Mouse (Mus musculus): ENCODE results near the gene Kncn.

The Kncn gene

DNA sequence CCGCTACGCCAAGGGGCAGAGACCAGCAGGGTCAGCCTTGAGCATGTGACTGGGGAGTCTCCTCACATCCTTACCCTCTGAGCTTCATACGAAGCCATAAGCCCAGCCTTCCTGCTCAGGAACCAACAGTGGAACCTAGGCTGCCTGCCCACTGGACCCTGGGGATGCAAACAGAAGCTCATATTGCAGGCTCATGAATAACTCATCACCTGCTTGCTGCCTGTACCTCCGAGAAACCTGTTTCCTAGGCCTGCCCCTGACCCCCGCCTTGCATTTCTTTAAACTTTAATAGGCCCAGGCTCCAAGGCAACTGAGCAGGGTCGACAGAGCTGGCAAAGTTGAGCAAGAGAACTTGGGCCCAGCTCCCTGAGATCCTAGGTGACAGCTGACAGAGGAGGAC, at the start of gene Kncn:
Gene Kncn, plus strand, starts transcription at position 379 of the 400 bp plus-strand sequence.
- no peak for DNase-seq (ENCODE audit: low spot score in 2 of 2)

DNA sequence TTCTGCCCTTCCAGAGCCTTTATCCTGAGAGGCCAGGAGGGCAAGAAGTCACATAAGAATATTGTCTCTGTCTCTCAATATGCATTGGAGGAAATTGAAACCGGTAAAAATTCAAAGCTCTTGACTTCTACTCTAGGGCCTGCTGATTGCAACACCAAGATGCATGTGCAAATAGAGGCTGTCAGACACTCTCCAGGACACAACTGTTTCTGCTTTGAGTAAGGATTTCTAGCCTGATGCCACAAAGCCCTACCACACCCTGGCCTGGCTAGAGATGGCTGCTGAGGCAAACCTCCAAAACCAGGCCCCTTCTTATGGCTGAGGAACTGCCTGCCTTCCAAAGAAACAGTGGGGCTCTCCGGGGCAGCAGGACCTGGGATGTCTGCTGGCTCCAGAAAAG, 48.6 kb upstream of the Kncn start:
- DNase-seq (ENCODE audit: low spot score in 2 of 2): no peak

DNA sequence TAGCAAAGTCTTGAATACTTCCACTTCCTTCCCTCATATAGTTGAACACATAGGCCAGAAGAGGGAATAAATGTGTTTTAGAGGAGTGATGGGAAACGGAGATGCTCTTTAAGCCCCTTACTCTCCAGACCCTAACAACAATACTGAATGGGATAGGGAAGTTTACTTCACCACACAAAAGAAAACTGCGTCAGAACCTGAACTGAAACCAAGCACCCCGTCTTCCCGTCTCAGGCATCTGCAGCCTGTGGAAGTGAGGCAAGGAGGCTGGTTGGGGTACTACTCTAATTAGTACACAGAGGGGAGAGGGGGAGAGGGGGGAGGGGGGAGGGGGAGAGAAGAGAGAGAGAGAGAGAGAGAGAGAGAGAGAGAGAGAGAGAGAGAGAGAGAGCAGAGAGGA, 46.0 kb upstream of the Kncn start:
- DNase-seq (ENCODE audit: low spot score in 2 of 2): no peak

DNA sequence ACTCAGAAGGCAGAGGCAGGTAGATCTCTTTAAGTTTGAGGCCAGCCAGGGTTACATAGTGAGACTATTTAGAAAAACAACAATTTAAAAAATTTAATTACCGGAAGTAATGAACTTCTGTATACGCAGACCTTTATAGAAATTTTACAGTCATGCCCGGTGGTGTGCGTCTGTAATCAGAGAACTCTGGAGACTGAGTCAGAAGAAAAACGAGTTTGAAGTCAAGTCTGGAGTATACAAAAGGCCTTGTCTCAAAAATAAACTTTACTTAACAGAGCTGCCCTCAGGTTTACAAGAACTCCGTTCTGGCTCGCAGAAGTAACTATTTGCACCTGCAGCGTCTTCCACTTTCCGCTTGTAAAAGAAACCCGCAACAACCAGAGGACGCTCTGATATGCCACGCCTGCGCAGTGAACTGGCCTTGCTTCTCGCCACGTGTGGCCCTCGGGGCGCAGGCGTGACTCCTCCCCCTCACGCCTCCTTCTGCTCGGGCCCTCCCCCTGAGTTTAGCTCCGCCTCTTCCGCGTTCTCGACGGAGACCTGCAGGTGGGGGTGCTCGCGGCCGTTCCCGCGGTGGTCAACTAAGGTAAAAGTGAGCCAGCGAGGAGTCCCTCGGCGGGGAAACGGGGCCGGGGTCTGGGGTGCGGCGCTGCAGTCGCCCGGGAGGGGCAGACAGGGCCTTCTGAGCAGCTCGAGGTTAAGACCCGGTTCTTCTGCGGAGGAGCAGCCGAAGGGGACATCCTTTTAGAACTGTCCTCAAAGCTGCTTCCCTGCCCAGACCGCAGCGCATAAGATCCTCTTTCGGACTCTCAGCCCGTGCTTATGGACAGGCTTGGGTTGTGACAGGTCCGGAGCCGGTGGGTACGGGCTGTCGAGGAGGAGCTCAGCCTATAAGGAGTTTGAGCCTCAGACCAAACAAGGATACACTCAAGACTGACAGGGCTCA, 45.2 kb upstream of the Kncn start, which contains the start of gene Mknk1:
Gene Mknk1, plus strand, starts transcription at position 503 of the 946 bp plus-strand sequence.
- DNase-seq (ENCODE audit: low spot score in 2 of 2): peak; percentile 86 to 90

DNA sequence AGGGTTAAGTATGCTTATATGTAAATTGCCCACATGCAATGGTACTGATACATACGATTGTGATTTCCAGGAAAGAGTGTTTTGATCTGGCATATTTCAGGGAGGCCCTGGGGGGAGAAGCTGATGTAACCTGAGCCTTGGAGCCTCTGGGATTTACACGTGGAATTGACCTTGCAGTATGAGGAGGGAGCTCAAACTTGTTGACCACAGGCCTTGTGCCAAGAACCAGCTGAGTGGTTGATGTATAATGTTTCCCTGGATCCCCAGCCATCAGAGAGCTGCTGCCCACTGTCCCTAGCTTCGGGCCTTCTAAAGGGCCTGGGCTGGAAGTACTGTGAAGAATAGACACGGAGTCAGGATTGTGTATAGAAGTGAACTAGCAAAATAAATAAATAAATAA, 44.2 kb upstream of the Kncn start:
- no peak for DNase-seq (ENCODE audit: low spot score in 2 of 2)

DNA sequence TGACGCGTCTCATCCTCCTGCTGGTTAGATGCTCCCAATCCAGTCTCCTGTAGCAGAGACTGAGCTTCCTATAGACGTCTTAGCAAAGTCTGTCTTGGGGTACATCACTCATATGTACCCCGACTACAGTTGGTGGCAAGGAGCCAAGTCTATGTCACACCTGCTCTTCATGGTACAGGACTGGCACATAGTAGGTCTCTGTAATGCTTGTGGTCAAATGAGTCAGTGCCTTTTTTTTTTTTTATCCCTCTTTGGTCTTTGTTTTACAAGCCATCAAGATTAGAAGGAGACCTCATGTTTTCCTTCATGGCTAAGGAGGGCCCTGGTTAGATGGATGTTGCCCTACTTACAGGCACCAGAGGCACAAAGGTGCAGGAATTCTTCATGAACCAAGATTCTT, 43.4 kb upstream of the Kncn start:
- no peak for DNase-seq (ENCODE audit: low spot score in 2 of 2)

DNA sequence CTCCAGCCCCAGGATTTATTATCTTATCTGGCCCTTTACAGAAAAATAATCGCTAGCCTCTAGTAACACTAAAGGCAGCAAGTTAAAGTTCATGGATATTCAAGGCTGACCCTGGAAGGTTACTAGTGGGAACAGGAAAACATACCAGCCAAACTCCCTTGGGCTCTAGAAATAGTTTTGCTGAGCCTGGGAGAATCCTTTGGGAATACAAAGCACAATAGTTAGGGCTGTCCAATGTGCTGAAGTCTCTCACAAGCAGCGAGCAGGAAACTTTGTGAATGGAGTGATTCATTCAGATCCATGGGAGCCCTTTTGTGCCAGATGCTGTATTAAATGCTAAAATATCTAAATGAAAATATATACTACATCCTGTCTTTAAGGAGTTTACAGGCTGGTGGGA, 37.5 kb upstream of the Kncn start:
- no peak for DNase-seq (ENCODE audit: low spot score in 2 of 2)

DNA sequence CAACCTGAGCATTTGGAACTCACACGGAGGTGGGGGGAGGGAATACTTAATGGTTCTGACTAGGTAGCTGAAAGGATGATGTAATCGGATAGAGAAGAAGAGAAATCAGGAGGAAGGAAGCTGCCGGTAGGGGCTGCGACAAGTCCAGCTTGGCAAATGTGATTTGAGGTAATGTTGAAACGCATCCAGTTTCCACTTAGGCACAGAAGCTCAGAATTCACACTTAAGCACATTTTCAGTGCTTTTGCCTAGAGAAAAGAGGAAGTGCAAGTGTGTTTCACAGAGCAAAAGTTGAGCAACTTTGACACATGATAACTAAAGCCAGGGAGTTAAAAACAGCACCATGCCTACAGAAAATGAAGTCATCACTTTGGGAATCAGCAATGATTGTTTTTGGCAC, 36.8 kb upstream of the Kncn start:
- no peak for DNase-seq (ENCODE audit: low spot score in 2 of 2)

DNA sequence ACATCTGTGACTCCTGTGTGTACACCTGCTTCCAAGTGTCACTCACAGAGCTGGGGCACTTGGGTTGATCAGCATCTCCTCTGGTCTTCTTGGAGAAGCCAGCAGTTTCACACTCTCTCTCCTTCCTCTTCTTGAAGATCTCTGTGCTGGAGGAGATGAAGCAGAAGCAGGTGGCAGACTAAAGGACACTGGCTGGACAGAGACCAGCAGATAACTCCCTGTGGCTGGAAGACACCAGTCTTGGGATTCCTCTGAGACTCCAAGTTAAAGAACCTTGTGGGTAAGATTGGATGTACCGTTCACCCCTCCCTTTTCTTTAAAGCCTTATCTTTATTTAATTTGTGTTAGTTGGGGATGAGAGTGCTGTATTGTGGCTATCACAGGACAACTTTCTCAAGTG, 36.1 kb upstream of the Kncn start:
- DNase-seq (ENCODE audit: low spot score in 2 of 2): no peak

DNA sequence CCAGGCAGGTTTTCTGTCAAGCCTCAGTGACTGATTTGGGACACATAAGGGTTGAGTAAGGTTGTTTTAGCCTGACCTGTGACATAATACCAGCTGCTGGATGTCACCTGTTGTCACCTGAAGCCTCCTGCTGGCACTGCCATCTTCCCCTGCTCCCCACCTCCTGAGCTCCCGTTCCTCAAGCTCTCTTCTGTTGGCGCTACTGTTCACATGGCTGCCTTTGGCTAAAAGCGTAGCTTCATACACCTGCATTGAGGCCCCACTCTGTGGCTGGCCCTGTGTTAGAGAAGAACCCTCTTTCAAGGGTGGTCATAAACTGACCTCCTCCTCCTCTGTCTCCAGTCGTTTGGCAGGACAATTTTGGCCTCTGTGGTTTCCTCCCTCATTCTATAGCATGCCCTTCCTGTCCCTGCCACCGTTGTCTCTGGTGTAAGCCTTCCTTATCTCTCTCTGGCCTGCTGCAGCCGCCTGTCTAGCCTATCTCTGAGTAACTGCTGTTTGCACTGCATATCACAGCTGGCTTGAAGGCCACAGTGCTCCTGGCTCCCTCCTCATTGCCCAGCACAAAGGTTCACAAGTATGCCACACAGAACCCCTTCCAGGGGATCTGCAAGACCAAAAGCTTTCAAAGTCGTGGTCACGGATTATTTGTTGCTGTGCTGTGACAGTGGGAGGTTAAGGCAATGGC, 35.1 kb upstream of the Kncn start:
- no peak for DNase-seq (ENCODE audit: low spot score in 2 of 2)

DNA sequence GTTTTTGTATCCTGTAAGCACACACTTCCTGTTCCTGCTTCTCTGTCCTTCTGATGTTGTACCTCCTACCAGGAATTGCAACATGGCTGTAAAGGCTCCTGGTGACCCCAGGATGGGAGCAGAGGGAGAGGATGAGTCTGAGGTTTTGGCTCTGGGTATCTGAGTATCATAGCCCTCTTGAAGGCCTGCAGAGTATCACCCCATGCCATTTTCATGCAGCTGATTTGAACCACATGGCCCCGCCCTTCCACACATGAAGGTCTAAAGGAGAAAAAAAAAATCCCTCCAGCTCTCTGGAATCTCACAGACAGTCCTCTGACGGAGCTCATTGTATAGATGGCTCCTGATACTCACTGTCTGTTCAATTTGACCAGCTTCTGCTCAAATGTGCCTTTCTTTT, 34.1 kb upstream of the Kncn start:
- DNase-seq (ENCODE audit: low spot score in 2 of 2): no peak

DNA sequence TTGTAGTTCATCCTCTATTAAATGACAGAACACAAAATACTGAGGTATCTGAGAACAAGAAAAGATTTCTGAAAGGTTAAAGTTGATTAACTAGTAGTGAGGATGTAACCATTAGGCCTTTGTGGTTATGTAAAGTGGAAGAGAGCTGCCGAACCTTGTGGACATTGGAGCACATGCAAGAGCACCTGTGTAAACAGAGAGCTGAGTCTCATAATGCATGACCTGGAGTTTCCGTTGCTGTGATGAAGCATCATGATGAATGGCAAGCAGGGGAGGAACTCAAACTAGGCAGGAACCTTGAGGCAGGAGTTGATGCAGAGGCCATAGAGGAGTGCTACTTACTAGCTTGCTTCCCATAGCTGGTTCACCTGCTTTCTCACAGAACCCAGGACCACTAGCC, 33.6 kb upstream of the Kncn start:
- no peak for DNase-seq (ENCODE audit: low spot score in 2 of 2)

DNA sequence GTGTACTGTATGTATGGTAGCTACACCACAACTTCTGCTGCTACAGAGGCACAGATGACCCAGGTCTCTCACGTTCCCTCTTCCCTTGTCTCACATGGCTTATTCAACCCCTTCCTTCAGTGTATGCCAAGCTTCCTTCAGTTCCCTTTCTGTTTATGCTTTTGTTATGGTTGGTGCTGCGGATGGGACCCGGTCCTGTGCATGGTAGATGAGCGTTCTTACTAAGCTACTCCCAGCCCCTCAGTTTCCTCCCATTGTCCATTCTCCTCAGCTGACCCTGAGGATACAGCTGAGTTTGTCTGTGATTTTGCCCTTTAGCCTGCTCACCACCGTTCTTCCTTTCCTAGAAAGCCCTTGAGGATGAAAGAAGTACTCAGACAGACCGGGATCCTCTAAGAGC, 32.6 kb upstream of the Kncn start:
- no peak for DNase-seq (ENCODE audit: low spot score in 2 of 2)

DNA sequence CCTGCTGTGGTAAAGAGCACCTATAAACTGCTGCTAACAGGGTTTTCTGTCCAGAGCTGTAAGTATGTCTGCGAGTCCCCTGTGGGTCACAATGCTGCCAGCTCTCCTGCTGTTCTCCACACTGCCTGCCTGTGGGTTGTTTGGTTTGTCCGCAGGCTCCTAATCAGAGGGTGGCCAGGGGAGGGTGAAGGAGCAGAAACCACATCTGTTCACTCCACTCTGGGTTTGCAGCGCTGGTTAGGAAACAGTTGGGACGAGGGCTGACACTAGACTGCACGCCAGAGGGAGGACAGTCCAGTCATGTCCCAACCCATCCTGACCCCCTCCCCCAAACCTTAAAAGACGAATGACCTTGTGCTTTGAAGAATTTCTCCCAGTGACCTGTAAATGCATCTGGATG, 29.1 kb upstream of the Kncn start:
- no peak for DNase-seq (ENCODE audit: low spot score in 2 of 2)

DNA sequence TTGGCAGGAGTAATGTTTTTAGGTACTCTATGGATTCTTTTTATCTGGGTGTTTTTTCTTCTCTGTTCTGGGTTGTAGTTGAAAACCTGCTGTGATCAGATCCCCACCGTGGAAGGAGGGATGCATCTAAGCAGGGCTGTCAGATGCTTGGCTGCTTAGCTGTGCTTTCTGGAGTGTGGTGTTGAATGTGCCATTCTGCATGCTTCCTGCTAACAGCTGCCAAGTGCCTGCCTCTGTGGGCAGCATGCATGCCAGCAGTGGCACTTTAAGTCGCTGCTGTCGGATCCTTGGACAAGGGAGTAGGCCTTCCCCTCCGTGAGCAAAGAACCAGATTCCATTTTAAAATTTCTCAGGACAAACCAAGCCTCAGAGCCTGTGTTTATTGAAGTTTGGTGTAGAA, 28.6 kb upstream of the Kncn start:
- DNase-seq (ENCODE audit: low spot score in 2 of 2): no peak

DNA sequence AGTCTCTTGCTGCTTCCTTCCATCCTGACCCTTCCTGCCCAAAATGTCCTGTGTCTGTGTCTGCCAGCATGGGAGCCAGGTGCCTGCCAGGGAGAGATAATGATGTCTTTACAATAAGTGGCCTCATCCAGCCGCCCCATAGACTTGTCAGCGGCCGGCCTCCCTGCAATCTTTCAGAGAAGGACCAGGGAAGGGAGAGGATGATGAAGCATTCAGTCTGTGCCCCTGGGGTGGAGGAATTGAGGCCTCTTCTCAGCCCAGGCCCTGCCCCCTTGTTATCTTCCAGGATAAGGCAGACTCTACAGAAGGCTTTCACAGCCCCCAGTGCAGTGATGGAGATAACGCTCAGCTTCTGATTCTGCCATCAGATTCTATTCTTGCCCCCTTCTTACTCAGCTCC, 27.9 kb upstream of the Kncn start:
- DNase-seq (ENCODE audit: low spot score in 2 of 2): no peak

DNA sequence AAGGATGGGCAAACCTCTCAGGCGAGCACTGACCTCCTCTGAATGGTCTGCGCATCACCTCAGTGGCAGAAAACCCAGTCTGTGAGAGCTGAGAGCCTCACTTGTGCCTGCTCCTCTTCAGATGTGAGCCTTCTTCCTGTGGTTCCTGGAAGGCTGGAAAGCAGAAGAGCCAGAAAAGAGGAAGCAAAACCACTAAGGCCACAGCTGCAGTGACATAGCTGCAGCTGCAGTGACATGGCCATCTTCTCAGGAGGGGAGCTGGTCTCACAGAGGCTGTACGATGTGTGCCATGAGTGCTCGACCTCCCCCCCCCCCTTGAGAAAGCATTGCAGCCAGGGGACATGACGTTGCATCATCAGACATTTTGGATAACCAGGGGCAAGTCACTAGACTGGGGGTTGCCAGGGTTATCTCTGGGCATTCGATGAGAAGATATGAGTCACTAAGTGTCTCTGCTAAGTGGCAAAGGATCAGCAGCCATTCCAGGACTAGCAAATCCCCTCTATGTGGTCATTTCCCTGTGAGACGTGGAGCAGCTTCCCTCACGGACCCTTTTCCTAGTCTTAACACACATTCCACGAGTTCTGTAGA, 26.8 kb upstream of the Kncn start:
- no peak for DNase-seq (ENCODE audit: low spot score in 2 of 2)

DNA sequence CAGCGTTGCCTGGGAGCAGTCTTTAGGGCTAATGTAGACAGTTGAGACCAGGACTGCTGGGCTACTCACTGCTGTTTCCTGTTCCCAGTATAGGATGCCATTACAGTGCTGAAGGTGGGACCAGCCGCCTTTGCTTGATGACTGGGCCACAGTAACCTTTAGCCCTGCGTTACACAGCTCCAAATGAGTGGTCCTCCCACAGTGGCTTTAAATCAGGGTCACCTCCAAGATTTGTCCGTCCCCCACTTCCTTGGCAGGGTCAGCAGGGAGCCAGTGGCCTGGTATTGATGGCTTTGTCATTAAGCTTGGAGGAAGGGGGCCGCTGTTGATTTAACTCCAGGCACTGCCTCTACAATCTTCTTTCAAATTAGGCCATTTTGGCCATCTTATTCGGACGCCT, 20.8 kb upstream of the Kncn start:
- DNase-seq (ENCODE audit: low spot score in 2 of 2): no peak

DNA sequence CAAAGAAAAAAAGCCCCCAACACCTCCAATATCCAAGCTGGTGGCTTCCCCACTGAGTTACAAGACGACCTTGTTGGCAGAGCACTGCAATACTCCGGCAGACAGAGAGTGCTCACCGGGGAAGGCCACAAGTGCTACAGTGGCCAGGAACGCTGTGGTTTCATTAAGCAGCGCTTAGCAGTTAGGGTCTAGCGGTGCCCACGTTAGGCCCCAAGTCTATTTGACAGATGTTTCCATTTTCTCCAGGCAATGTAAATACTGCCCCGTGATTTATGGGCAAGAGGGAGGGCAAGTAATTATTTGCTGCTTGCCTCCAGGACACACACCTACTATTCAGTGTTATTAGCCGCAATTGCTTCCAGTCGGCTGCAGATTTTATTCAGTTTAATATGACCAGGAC, 20.3 kb upstream of the Kncn start:
- DNase-seq (ENCODE audit: low spot score in 2 of 2): no peak

DNA sequence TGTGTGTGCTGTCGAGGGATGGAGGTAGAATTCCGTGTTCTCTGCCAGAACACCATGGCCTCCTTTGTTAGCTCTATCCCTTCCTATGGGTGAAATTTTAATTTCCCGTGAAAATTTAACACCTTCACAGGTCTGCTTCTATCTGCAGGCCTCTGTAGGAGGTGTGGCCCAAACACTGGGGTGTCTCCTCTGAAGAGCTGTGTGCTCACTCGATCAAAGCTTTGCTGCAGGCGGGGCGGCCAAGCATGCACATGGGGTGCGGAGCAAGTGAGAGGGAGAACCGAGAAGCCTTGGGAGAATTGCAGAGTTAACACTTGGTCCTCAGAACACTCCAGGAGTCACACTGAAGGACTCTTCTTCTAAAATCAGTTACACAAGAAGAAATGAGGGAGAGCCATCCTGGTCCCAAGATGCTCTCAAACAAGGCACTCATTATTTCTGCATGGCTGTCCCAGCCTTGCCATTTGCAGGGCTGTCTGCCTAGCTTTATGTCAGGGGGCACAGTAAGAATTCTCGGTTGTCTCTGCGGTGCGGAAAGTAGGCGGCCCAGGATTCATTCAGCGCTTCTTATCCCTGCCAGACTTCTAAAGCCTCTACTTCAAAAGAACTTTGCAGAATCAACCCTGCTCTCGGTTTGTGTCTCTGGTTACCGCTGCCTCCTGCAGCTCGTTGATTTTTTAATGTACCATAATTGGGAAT, 14.5 kb upstream of the Kncn start:
- DNase-seq (ENCODE audit: low spot score in 2 of 2): no peak

DNA sequence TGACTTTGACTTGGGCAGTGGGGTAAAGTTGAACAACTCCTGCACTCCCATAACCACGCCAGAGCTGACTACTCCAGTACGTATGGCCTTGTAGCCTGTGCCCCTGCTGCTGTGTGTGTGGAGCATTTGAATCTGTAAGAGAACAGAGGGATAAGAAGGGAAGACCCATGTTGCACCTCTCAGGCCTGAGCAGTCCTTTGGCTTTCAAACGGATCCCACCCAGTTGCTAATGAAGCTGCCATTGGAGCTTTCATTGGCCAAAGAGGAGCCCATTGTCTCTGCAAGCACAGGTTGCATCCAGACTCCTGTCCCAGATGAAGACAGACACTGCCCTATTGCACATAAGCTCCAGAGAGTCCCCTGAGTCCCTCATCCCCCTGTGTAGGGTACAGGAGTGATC, 11.0 kb upstream of the Kncn start:
- no peak for DNase-seq (ENCODE audit: low spot score in 2 of 2)

DNA sequence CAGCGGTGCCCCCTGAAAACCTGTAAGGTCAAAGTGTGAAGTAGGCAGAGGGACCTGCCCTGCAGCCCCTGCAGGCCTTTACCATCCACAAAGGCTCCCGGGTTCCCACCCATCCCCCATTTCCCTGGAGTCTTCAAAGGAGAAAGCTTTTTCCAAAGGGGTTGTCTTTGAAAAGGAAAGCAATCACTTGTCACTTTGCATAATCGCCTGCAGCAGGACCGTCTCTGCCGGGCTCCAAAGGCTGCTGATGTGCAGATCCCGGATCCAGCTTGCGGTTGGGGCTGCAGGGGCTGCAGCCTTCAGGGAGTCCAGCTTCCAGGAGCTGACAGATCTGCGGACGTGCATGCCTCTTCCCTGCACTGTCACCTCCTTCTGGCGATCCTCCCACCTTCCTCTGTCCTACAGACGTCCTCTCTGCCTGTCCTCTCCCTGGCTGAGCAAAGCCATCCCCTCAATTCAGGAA, 6.0 kb upstream of the Kncn start:
- DNase-seq (ENCODE audit: low spot score in 2 of 2): no peak
